Mouse (Mus musculus): Measurements from ENCODE around the gene Gjc3. TPM values are rescaled to one million over a fixed set of nuclear protein-coding genes. Genes with fewer than 3 reads are reported as not detected.

Gjc3 gene
- polyA plus RNA-seq, 1 experiment from 2014 or later: 0.39 TPM

Other genes starting within 250 kb of the Gjc3 start
- 1.0 and 1.4 TPM in 2 replicates for gene Nyap1, start 221.5 kb downstream of the Gjc3 start, polyA plus RNA-seq (2014; fragmentation: Nextera tagmentation; extraction: Ambion mirVana)
- gene Tsc22d4, start 217.4 kb downstream of the Gjc3 start, polyA plus RNA-seq (2014; fragmentation: Nextera tagmentation; extraction: Ambion mirVana): 118 and 132 TPM in 2 replicates
- gene Ppp1r35, start 184.2 kb downstream of the Gjc3 start, polyA plus RNA-seq (2014; fragmentation: Nextera tagmentation; extraction: Ambion mirVana): 32.7 and 38.1 TPM in 2 replicates
- gene Mepce, start 175.4 kb downstream of the Gjc3 start, polyA plus RNA-seq (2014; fragmentation: Nextera tagmentation; extraction: Ambion mirVana): 13.6 and 17.6 TPM in 2 replicates
- 22.3 and 23.3 TPM in 2 replicates for gene Zcwpw1, start 175.3 kb downstream of the Gjc3 start, polyA plus RNA-seq (2014; fragmentation: Nextera tagmentation; extraction: Ambion mirVana)
- 1.4 and 1.9 TPM in 2 replicates for gene Pilra, start 126.8 kb downstream of the Gjc3 start, polyA plus RNA-seq (2014; fragmentation: Nextera tagmentation; extraction: Ambion mirVana)
- gene Pilrb1, start 105.0 kb downstream of the Gjc3 start, polyA plus RNA-seq (2014; fragmentation: Nextera tagmentation; extraction: Ambion mirVana): 0.59 and 0.67 TPM in 2 replicates
- gene Pilrb2, start 91.3 kb downstream of the Gjc3 start, polyA plus RNA-seq (2014; fragmentation: Nextera tagmentation; extraction: Ambion mirVana): 0.70 and 1.1 TPM in 2 replicates
- 6.2 TPM in 2 replicates for gene Cyp3a13, start 41.5 kb downstream of the Gjc3 start, polyA plus RNA-seq (2014; fragmentation: Nextera tagmentation; extraction: Ambion mirVana)
- not detected in 2 replicates for gene Azgp1, start 18.4 kb upstream of the Gjc3 start, polyA plus RNA-seq (2014; fragmentation: Nextera tagmentation; extraction: Ambion mirVana)
- gene Smok3a, start 58.2 kb upstream of the Gjc3 start, polyA plus RNA-seq (2014; fragmentation: Nextera tagmentation; extraction: Ambion mirVana): not detected in 2 replicates
- not detected in 2 replicates for gene Smok3b, start 58.3 kb upstream of the Gjc3 start, polyA plus RNA-seq (2014; fragmentation: Nextera tagmentation; extraction: Ambion mirVana)
- not detected in 2 replicates for gene Smok3c, start 90.1 kb upstream of the Gjc3 start, polyA plus RNA-seq (2014; fragmentation: Nextera tagmentation; extraction: Ambion mirVana)
- gene Zkscan1, start 122.0 kb upstream of the Gjc3 start, polyA plus RNA-seq (2014; fragmentation: Nextera tagmentation; extraction: Ambion mirVana): 27.7 and 28.0 TPM in 2 replicates
- 59.2 and 60.9 TPM in 2 replicates for gene Zscan21, start 153.8 kb upstream of the Gjc3 start, polyA plus RNA-seq (2014; fragmentation: Nextera tagmentation; extraction: Ambion mirVana)
- gene Zfp113, start 192.6 kb upstream of the Gjc3 start, polyA plus RNA-seq (2014; fragmentation: Nextera tagmentation; extraction: Ambion mirVana): 18.0 and 18.2 TPM in 2 replicates
- gene Cops6, start 198.0 kb upstream of the Gjc3 start, polyA plus RNA-seq (2014; fragmentation: Nextera tagmentation; extraction: Ambion mirVana): 235 and 240 TPM in 2 replicates
- gene Ap4m1, start 208.9 kb upstream of the Gjc3 start, polyA plus RNA-seq (2014; fragmentation: Nextera tagmentation; extraction: Ambion mirVana): 22.3 and 22.5 TPM in 2 replicates
- gene Mcm7, start 209.3 kb upstream of the Gjc3 start, polyA plus RNA-seq (2014; fragmentation: Nextera tagmentation; extraction: Ambion mirVana): 154 TPM in 2 replicates
- gene Taf6, start 224.4 kb upstream of the Gjc3 start, polyA plus RNA-seq (2014; fragmentation: Nextera tagmentation; extraction: Ambion mirVana): 89.8 and 93.8 TPM in 2 replicates
- gene Cnpy4, start 224.4 kb upstream of the Gjc3 start, polyA plus RNA-seq (2014; fragmentation: Nextera tagmentation; extraction: Ambion mirVana): 54.2 and 56.0 TPM in 2 replicates
- 7.5 and 8.2 TPM in 2 replicates for gene Mblac1, start 231.2 kb upstream of the Gjc3 start, polyA plus RNA-seq (2014; fragmentation: Nextera tagmentation; extraction: Ambion mirVana)